Mouse (Mus musculus) T-helper 17 cell (primary cell): Measurements from ENCODE around the gene Trak1.

Source experiments
- in situ Hi-C, 2 experiments: fragments of 300-600 bp; cut with MboI, MseI; formaldehyde crosslinking; loops; 1 replicate in 1 of 2; 2 replicates in 1 of 2; pipeline ENCODE4 v1.15.1; 2025; ENCODE audit warnings: high pct_unique_total_duplicates in 2 of 2

The Trak1 gene

DNA sequence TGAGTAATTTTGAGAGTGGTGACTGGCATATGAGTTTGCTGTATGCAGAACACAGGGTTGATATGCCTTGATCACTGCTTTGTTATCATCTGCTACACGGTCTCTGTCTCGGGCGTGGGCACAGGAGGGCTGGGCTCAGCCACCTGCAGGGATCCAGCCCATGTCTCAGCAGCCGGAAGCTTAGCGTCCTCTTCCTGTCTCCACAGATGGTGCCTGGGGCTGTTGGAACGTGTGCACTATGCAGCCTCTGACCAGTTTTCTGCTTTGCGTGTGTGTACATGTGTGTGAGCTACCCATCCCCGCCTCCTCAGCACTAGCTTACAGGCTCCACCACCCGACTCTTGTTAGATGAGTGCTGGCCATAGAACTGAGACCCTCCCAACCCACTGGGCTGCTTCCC, 63.7 kb downstream of the Trak1 start:
- in situ Hi-C loops, result loop anchor here (5.0 kb wide), 1 partner anchor 59 kb away; no protein-coding TSS in a partner anchor

DNA sequence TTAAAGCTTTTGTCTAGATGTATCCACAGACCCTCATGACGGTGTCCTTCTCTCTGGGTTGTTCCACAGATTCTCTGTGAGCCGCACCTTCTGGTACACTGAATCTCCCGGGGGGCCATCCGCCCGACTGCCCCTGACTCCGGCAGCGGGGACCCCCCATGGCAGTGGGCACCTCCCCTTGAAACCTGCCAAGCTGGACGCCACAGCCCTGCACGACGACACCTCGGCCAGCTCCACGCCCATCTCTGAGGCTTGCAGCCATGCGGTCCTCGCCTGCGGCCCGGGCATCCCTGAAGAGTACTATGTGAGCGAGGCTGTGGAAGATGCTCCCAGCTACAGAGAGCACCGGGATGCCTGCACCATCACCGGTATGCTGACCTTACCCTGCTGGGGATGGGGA, 66.6 kb downstream of the Trak1 start:
- in situ Hi-C loops, result loop anchor here (5.0 kb wide), 1 partner anchor 62 kb away; no protein-coding TSS in a partner anchor

DNA sequence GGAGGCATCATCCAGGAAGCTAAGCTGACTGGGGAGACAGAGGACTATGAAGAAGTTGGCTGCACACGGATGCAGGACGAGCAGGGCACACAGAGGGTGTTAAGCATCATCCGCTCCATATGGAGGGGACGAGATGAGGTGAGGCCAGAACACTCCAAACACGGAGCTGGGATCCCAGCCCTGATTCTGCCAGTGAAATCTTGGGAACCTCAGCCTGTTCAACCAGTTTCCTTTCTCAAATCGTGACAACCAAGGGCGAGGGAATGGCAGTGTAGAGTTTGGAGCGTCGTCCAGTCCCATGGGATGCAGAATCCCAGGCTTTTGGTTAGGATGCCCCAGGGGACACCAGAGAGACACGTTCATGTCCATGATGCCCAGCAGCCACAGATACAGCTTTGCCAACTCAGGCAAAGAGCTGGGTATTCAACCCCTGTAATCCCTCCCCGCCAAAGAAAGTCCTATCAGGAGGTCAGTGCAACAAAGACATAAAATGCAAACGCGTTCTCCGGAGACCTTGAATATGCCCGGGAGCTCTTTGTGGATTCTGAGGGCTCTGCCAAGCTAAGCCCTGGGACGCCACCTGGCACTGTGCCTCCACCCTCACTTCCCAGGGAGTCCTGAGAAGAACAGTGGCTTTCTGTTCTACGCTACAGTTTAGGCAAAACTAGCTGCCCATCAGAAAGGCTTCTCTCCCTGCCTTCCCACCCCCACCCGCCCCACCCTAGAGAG, 69.0 kb downstream of the Trak1 start:
- in situ Hi-C loops, result no loop called here

DNA sequence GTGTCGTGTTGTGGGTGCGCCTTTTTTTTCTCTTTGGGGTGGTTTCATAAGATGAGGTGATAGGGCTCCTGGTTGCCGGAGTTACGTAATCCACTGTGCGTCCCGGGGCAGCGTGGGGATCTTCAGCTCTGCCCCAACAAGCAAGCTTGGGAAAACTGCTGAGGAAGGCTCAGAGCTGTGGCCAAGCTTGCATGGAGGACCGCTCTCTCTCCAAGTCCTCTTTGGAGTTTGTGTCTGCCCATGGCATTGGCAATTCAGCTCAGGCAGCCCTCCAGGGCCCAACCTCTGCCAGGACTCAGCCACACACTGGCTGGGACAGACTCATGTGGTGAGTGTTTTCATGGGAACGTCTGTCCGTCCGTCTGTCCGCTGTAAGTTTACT, 69.6 kb downstream of the Trak1 start:
- in situ Hi-C loops, result no loop called here

DNA sequence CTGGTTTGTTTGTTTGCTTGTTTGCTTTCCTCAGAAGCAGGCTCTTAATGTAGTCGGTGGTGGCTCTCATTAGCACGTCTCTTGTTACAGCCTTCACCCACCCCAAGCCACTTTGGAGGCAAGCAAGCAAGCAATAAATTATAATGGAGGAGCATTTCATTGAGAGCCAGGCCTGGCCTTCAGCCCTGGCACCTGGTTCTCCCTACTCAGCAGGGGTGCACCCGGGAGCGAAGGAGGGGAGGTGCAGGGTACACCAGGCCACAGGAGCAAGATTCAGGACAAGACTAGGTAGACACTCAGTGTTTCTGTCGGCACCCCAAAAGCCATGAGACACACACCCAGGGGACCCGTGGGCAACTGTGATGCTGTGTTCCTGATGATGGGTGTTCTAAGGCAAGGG, 72.3 kb downstream of the Trak1 start:
- in situ Hi-C loops, result no loop called here

DNA sequence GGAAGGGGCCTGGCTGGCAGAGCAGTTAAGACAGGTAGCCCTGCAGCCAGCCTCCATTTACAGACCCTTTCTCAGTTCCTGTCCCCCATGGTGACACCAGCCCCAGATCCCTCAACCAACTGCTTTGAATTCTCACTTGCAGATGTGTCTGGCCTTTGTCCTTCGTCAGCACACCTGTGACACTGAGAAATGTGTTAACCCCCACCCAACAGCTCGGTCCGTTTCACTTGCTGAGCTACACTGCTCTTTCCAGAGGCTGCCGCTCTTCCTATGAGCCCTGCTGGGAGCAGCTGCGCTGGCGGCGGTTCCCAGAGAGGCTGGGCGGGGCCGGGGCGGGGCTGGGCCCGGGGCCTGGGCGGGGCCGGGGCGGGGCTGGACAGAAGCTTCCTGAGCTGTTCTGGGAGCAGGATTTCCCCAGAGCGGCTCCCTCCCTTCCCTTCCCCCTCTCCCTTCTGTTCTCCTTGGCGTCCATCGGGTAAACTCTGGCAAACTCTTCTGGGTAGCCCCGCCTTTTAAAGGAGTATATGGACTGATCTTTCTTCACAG, 74.1 kb downstream of the Trak1 start:
- in situ Hi-C loops, result loop anchor here in 1 of 2 experiments (5.0 kb wide), 1 partner anchor 119 kb away; no protein-coding TSS in a partner anchor

DNA sequence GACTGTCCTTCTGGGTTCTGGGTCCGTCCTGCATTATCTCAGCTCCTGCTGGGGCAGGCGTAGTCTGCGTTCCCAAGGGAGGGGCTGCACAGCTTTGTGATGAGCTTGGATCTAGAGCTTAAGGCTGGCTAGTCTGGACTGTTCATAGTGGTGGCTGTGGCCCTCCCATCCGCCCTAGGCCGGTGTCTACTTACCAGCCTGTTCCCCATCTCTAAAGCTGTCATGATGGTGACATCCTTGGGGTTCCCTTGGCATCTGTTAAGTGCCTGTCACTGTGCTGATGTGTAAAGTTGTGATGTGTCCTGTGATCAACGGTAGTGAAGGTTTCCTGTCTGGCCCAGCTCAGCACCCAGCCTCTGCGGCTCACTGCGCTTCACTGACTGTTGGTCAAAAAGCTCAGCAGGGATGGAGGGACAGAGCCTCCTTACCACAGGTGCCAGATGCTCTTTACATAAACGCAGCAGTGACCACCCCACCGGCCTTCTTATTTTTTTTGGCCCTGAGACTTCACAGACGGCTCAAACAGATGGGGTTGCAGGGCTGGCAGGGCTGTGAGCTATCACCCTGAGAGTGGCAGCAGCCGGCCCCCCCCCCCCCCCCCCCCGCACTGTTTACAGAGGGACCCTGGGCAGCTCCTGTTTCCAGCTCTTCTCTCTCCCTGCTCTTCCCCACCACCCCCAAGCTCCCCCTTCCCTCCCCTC, 74.8 kb downstream of the Trak1 start:
- in situ Hi-C loops, result loop anchor here in 1 of 2 experiments (5.0 kb wide), 1 partner anchor 120 kb away; no protein-coding TSS in a partner anchor

DNA sequence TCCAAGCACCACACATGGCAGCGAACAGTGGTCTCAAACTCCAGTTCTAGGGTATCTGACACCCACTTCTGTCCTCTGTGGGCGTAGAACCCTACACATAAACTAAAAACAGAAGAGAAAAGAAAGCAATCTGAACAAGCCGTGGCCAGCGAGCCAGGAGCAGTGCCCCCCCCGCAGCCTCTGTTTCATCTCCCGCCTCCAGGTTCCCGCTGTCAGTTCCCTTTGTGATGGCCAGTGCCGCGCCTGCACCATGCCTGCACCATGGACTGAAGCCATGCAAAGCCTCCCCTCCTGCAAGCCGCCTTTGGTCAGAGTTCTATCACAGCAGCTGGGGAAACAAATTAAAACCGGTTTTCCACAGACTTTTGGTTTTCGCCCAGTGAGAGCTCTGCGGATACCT, 75.8 kb downstream of the Trak1 start:
- in situ Hi-C loops, result loop anchor here in 1 of 2 experiments (5.0 kb wide), 1 partner anchor 121 kb away; no protein-coding TSS in a partner anchor

DNA sequence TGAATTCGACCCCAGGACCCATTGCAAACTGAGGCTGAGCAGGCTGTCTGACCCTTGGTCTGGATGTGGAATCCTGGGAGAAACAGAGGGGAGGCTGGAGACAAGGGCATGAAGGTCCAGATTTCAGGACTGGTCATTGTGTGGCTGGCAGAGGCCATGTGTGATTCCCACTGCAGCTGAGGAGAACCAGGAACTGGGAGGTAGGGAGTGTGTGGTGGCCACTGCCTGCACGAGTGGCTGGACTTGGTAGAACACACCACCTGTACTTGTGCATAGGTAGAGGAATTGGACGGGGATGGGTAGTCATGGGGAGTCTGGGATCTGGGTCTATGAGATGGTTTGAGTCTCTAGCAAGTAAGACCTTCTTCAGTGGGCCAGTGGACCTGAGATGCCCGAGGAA, 76.2 kb downstream of the Trak1 start:
- in situ Hi-C loops, result loop anchor here in 1 of 2 experiments (5.0 kb wide), 1 partner anchor 121 kb away; no protein-coding TSS in a partner anchor

DNA sequence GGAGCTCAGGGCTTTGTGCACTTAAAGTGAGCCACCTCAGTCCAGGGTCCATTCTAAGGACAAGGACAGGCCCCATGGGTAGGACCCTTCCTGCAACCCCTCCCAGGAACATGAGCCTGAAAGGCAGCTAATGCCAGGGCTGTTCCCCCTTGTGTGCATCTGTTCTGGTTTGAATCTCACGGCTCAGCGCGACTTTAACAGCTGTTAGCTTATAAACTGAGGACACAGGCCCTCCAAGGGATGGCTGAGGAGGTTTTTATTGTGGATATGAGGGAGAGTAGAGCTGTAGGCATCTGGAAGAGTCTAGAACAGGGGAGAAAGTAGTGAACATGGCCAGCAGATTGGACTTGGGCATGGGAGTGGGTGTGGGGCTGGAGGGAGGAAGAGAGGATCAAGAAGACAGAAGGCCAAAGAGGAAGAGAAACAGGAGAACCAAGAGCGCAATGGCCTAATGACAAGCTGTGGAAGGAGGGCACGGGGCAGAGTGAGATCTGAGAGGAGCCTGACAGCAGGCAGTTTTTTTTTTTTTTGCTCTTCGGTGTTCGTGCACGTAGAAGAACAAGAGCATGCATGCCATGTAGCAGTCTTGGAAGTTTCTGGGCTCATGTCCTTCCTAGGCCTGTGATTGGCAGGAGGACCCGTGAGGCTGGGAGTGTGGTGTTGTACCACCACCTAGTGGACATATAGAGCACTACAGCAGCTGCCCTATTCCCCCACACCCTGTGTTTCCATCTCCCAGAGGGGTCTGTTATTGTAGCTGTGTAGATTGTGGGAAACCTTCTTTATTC, 77.0 kb downstream of the Trak1 start:
- in situ Hi-C loops, result loop anchor here in 1 of 2 experiments (5.0 kb wide), 1 partner anchor 122 kb away; no protein-coding TSS in a partner anchor

DNA sequence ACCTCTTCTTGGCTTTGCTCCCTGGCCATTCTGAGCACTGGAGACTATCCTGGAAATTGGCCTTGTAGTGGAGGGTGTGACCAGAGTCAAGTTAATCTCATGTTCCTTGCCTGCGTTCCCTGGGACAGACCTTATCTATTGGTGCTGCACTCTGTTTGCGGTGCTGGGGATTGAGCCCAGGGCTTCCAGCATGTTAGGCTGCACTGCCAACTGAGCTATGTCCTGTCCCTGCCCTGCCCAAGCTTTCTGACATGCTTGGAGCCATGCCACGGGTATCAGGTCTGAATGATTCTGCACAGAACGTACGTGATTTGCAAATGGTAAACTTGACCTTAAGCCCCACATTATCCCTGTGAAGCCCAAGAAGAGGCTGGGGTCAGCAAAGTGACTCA, 77.6 kb downstream of the Trak1 start:
- in situ Hi-C loops, result loop anchor here in 1 of 2 experiments (5.0 kb wide), 1 partner anchor 123 kb away; no protein-coding TSS in a partner anchor

DNA sequence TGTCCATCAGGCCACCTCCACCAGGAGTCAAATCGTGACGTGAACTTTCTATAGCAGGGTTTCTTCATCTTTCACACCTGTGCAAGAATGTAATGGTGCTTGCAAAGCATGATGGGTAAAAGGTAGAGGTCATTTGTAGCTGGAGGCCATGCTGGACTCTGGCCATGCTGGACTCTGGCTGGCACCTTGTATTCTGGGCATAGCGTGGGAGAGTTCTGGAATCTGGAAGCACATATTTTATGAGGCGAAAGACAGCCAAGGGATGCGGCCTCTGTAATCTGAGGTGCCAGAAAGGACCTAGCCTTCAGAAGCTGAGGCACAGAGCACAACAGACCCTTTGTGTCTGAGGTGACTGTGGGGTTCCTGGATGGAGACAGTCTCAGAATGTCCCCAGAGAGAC, 78.8 kb downstream of the Trak1 start:
- in situ Hi-C loops, result no loop called here

DNA sequence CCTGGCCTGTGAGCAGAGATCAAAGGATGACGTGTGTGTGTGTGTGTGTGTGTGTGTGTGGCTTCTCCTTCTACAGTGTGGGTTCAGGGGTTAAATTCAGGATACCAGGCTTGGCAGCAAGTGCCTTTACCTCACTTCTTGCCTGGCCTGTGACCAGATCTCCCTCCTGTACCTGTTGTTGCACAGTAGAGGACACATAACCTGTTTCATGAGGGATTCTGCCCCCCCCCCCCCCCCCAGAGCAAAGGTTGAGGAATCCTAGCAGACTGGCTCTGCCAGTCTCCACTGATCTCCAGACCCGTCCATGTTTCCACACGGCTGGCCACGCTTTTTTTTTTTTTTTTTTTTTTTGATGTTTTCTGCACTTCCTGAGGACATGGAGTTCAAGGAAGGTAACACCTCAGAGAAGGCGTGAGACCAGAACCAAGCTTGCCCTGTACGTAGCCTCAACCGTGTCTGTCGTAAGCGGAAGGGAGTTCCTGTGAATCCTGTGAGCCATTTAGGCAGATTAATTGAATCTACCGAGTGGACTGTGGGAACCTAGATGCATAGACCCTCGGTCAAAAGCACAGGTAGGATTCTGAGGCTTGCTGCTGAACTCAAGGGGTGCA, 83.1 kb downstream of the Trak1 start:
- in situ Hi-C loops, result no loop called here

DNA sequence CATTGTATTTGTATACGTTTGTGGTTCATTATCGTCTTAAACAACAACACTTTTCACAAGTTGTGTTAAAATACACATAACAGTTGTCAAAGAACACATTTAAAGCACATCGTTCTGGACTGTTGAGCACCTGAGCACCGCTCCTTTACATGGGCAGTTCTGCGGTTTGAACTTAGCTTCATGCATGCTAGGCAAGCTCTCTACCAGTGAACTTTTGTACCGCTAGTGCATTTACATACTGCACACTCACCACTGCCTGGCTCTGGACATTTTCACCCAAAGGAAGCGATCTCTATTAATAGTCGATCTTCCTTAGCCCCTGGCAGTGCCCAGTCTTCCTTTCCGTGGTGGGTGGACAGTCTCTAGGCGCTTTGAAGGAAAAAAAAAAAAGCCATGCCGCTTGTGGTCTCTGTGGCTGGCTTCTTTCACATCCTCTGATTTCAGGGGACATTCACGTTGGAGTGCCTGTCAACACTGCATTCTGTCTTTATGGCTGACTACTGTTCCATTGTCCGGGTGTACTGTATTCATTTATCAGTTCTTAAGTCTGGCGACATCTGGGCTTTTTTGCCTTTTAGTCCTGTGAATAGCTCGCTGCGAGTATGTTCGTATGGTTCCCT, 84.5 kb downstream of the Trak1 start:
- in situ Hi-C loops, result no loop called here

DNA sequence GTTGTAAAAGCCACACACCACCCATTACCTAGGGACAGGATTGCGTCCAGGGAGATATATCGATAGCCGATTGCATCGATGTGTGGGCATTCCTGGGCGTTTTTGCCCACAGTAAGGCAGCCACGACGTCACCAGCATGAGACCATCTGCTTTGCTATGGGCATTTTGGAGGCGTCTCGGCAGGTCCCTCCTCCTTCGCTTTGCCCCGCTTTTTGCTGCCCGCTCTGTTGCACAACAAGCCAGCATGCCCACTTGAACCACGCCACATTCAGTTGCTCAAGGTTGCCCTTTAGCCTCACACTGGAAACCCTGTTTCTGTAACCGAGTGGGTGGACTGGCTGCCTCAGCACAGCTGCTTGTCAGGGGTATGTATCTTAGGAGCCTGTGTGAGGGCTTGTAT, 85.3 kb downstream of the Trak1 start:
- in situ Hi-C loops, result no loop called here

DNA sequence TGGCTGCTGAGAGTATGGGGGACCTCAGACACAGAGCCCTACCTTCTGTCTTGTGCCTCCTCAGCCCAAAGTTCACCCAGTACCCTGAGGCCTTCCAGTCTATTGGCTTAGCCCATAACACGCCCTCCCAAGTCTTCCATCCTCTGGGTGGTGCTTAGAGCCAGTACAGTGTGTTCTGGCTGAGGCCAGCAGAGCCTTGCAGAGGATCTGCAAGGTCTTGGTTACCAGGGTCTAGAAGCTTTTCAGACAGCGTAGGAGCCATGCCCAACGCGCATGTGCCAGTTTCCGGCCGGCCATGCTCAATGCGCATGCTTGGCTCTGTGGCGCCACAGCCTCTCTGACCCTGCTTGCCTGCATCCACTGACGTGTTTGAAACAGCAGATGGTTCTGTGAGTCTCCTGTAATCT, 85.9 kb downstream of the Trak1 start:
- in situ Hi-C loops, result no loop called here

DNA sequence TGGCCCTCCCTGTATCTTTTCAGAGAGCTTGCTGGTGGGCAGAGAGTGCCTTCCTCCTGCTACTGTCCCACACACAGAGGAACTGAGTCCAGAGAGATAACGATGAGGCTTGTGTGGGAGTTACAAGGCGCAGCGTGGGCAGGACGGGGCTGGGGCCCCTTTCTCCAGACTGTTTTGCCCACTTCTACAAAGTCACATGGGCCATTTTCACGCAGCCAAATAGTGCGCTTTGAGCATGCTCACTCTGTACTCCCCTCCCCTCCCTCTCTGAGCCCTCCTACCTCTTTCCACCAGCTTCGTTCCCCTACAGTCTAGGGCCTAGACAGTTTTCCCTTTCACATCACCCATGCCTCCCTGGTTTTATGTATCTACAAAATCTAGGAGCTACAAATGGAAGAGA, 87.3 kb downstream of the Trak1 start:
- in situ Hi-C loops, result loop anchor here in 1 of 2 experiments (5.0 kb wide), 1 partner anchor 73 kb away; no protein-coding TSS in a partner anchor

DNA sequence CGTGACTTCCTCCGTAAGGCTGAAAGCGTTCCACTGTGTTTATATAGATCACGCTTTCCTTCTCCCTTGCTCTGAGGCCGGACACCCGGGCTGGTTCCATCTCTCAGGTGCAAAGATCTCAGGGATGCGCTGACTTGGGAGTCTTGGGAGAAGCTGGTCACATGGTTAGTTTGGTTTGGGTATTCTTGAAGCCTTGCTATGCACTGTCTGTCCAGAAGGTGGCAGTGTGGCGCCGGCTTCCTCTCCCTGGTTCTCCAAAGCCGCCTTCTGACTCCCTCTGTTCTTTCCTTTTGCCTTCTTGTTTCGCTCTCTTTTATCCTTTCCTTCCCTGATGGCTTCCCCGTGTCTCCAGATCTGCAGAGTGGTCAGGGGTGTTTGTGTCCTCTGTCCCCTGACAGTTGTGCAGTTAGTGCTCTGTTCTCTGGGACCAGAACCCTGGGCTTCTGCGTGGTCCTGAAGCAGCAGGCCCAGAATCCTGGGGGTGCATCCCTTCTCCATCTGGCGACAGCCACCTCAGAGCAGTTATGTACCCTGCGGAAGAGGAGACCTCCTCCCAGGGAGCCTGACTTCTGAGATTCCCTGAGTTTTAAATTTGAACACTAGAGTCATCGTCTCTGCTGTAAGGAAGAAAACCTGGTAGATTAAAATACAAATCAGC, 87.9 kb downstream of the Trak1 start:
- in situ Hi-C loops, result loop anchor here in 1 of 2 experiments (5.0 kb wide), 1 partner anchor 72 kb away; no protein-coding TSS in a partner anchor

DNA sequence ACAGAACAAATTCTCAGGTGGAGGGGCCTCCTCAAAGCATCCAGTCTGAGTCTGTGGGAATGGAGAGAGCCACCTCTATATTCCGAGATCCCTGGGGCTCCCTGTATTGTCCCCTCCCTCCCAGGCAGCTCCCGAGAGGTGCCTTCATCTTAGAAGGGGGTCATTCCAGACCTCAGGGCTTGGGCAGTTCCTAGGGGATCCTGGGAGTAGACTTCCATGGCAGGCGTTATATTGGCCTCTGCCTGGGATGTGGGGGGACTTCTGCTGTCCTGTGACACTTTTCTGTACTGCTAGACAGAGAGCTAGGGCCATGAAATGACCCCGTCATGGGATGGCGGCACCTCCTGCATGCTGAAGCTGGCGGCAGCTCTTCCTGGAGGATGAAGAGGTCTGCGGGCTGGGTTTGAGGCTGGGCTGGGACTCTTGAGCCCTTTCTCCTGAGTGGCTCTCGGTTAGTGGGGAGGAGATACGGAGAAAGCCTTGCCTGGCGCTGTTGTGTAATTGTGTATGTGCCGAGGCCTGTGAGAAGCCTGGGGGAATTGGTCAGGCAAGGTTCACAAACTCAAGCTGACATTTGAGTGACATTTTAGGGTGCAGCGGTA, 88.5 kb downstream of the Trak1 start:
- in situ Hi-C loops, result loop anchor here in 1 of 2 experiments (5.0 kb wide), 1 partner anchor 71 kb away; no protein-coding TSS in a partner anchor
